Mouse (Mus musculus) neural tube, embryonic 14.5 days (tissue): ENCODE data around the gene Cep68. TPM values are rescaled to one million over a fixed set of nuclear protein-coding genes. Genes with fewer than 3 reads are reported as not detected.

Experiments used
- ATAC-seq: fragments of 200-750 bp; cut with Nextera tagmentation; 2 replicates; pipeline ENCODE4 v1.8.0; 2017; ENCODE audit warnings: low read depth, mild to moderate bottlenecking, moderate TSS enrichment, moderate library complexity
- H3K27ac ChIP-seq: fragments of 300-500 bp; sonication (generic); 2 replicates; pipeline ENCODE4 v1.5.1; 2014; ENCODE audit warnings: low read depth, mild to moderate bottlenecking, control low read depth, low read length, moderate library complexity, mixed read lengths
- H3K27me3 ChIP-seq: fragments of 300-500 bp; sonication (generic); 2 replicates; pipeline ENCODE4 v1.6.1; 2014; ENCODE audit warnings: low read length; ENCODE audit not compliant: control insufficient read depth, insufficient read depth
- H3K36me3 ChIP-seq: fragments of 300-500 bp; sonication (generic); 2 replicates; pipeline ENCODE4 v1.6.1; 2014; ENCODE audit warnings: low read length, mixed read lengths; ENCODE audit not compliant: control insufficient read depth, insufficient read depth
- H3K4me1 ChIP-seq: fragments of 300-500 bp; sonication (generic); 2 replicates; pipeline ENCODE4 v1.6.1; 2014; ENCODE audit warnings: low read length; ENCODE audit not compliant: control insufficient read depth, insufficient read depth
- H3K4me2 ChIP-seq: fragments of 300-500 bp; sonication (generic); 2 replicates; pipeline ENCODE4 v1.6.1; 2014; ENCODE audit warnings: mild to moderate bottlenecking, low read depth, low read length, control low read depth
- H3K4me3 ChIP-seq: fragments of 300-500 bp; sonication (generic); 2 replicates; pipeline ENCODE4 v1.5.1; 2014; ENCODE audit warnings: low read depth, low read length, control low read depth, mixed read lengths
- H3K9ac ChIP-seq: fragments of 300-500 bp; sonication (generic); replicated peaks from 2 replicates; pipeline ENCODE4 v1.6.1; 2014; ENCODE audit warnings: low read depth, mild to moderate bottlenecking, control low read depth, low read length, mixed read lengths
- H3K9me3 ChIP-seq: fragments of 300-500 bp; sonication (generic); 2 replicates; pipeline ENCODE4 v1.6.1; 2016; ENCODE audit warnings: low read length; ENCODE audit not compliant: control insufficient read depth
- WGBS: fragments of 180-500 bp; shearing (Covaris S2); extraction: QIAGEN DNeasy Blood & Tissue Kit; methylation state at CpG from one replicate; pipeline ENCODE4 v1.1.7; 2014; 5-methylcytosine and 5-hydroxymethylcytosine counted together
- polyA plus RNA-seq: library from polyadenylated mRNA; unstranded; fragments of >200 nt; fragmentation: Nextera tagmentation; extraction: Ambion mirVana; gene quantifications from 2 replicates; pipeline ENCODE4 v1.2.1, GENCODE M21; 2014

Cep68 gene
- polyA plus RNA-seq, 1 experiment from 2014 or later, result 28.0 TPM

GRCm38 (mm10) chr11:20244336-20245290 is 4.6 kb downstream of the Cep68 start:
- peaks cover 19% of the 10 kb centered on the region for H3K36me3 ChIP-seq
- H3K9ac ChIP-seq, result no peak overlapping the region
- H3K27ac ChIP-seq, result no peak overlapping the region
- no peak overlapping the region for H3K4me3 ChIP-seq
- H3K4me1 ChIP-seq, result peaks cover 23% of the 10 kb centered on the region
- ATAC-seq, result no peak
- no peaks in the 10 kb centered on the region for H3K27me3 ChIP-seq
- WGBS, result 79% methylated on average over 16 of the region's 16 CpGs
- no peaks in the 10 kb centered on the region for H3K9me3 ChIP-seq
- no peak overlapping the region for H3K4me2 ChIP-seq

GRCm38 (mm10) chr11:20243214-20243913 is 5.9 kb downstream of the Cep68 start:
- no peak overlapping the region for H3K9ac ChIP-seq
- no peak overlapping the region for H3K27ac ChIP-seq
- peaks cover 21% of the 10 kb centered on the region for H3K4me1 ChIP-seq
- no peak overlapping the region for H3K4me2 ChIP-seq
- ATAC-seq, result 0 out of 2 replicates have a peak, but pooled peaks have one; percentile 21
- no peak overlapping the region for H3K4me3 ChIP-seq
- H3K36me3 ChIP-seq, result peaks cover 30% of the 10 kb centered on the region
- no peaks in the 10 kb centered on the region for H3K27me3 ChIP-seq
- no peaks in the 10 kb centered on the region for H3K9me3 ChIP-seq
- WGBS, result 62% methylated on average over 9 of the region's 9 CpGs

GRCm38 (mm10) chr11:20242366-20243056 is 6.7 kb downstream of the Cep68 start:
- 93% methylated on average over 6 of the region's 6 CpGs for WGBS
- Histone ChIP-seq H3K9ac (no peak overlapping the region), H3K4me3 (no peak overlapping the region), H3K27ac (no peak overlapping the region), H3K36me3 (peaks cover 31% of the 10 kb centered on the region), H3K9me3 (no peaks in the 10 kb centered on the region), H3K27me3 (no peaks in the 10 kb centered on the region), H3K4me1 (peaks cover 12% of the 10 kb centered on the region), H3K4me2 (no peak overlapping the region)
- ATAC-seq, result no peak

- no peak overlapping the region for H3K9ac ChIP-seq
- H3K4me2 ChIP-seq, result no peak overlapping the region
- H3K4me3 ChIP-seq, result no peak overlapping the region
- ATAC-seq, result no peak
- no peaks in the 10 kb centered on the region for H3K9me3 ChIP-seq
- H3K27ac ChIP-seq, result no peak overlapping the region
- H3K36me3 ChIP-seq, result peaks cover 42% of the 10 kb centered on the region
- peaks cover 3% of the 10 kb centered on the region for H3K4me1 ChIP-seq
- no peaks in the 10 kb centered on the region for H3K27me3 ChIP-seq
- 93% methylated on average over 7 of the region's 7 CpGs for WGBS
Observed at GRCm38 (mm10) chr11:20241311-20241710, 7.9 kb downstream of the Cep68 start.

GRCm38 (mm10) chr11:20240331-20240730 is 8.9 kb downstream of the Cep68 start:
- no peak overlapping the region for H3K4me3 ChIP-seq
- no peak overlapping the region for H3K9ac ChIP-seq
- H3K4me2 ChIP-seq, result no peak overlapping the region
- no peaks in the 10 kb centered on the region for H3K4me1 ChIP-seq
- 84% methylated on average over 5 of the region's 5 CpGs for WGBS
- no peak for ATAC-seq
- no peak overlapping the region for H3K27ac ChIP-seq
- peaks cover 52% of the 10 kb centered on the region for H3K36me3 ChIP-seq
- H3K27me3 ChIP-seq, result no peaks in the 10 kb centered on the region
- H3K9me3 ChIP-seq, result no peaks in the 10 kb centered on the region

GRCm38 (mm10) chr11:20239279-20239861 is 9.9 kb downstream of the Cep68 start:
- no peaks in the 10 kb centered on the region for H3K9me3 ChIP-seq
- H3K4me1 ChIP-seq, result no peaks in the 10 kb centered on the region
- peaks cover 54% of the 10 kb centered on the region for H3K36me3 ChIP-seq
- H3K27me3 ChIP-seq, result no peaks in the 10 kb centered on the region
- no peak overlapping the region for H3K27ac ChIP-seq
- no peak overlapping the region for H3K4me2 ChIP-seq
- no peak for ATAC-seq
- H3K4me3 ChIP-seq, result no peak overlapping the region
- no peak overlapping the region for H3K9ac ChIP-seq
- 92% methylated on average over 9 of the region's 9 CpGs for WGBS

- H3K27me3 ChIP-seq, result no peaks in the 10 kb centered on the region
- no peak overlapping the region for H3K27ac ChIP-seq
- peaks cover 54% of the 10 kb centered on the region for H3K36me3 ChIP-seq
- no peaks in the 10 kb centered on the region for H3K9me3 ChIP-seq
- 85% methylated on average over 3 of the region's 3 CpGs for WGBS
- H3K4me3 ChIP-seq, result no peak overlapping the region
- H3K4me2 ChIP-seq, result no peak overlapping the region
- H3K4me1 ChIP-seq, result no peaks in the 10 kb centered on the region
- H3K9ac ChIP-seq, result no peak overlapping the region
- ATAC-seq, result no peak
Observed at GRCm38 (mm10) chr11:20237976-20238375, 11.3 kb downstream of the Cep68 start.

GRCm38 (mm10) chr11:20237018-20237417 is 12.2 kb downstream of the Cep68 start:
- peaks cover 54% of the 10 kb centered on the region for H3K36me3 ChIP-seq
- no peak for ATAC-seq
- 97% methylated on average over 7 of the region's 7 CpGs for WGBS

More at GRCm38 (mm10) chr11:20237018-20237417, 12.2 kb downstream of the Cep68 start:
- H3K27me3 ChIP-seq, result no peaks in the 10 kb centered on the region
- no peaks in the 10 kb centered on the region for H3K9me3 ChIP-seq
- no peak overlapping the region for H3K4me2 ChIP-seq
- no peak overlapping the region for H3K27ac ChIP-seq
- H3K9ac ChIP-seq, result no peak overlapping the region
- no peaks in the 10 kb centered on the region for H3K4me1 ChIP-seq
- H3K4me3 ChIP-seq, result no peak overlapping the region
